ENCODE assay signal across 14 mouse cellular contexts in genomic region chr6:24097400-24097799, GRCm38 (mm10).
"Had no signal": no experiment of that assay in that cellular context is flagged by ENCODE, and none has a peak within 500 bp of the region (broad histone marks: within the 10 kb centered on the region; RNA-seq: fewer than 3 reads in every experiment).

No protein-coding gene starts in this region.

- DNase-seq: kidney, postnatal 10 days; kidney, postnatal 4 days; lung, adult 2 months; right cerebral cortex, adult 18-20 months; right cerebral cortex, postnatal 25 days; spleen, adult 18-20 months; thymus, adult 18-20 months; thymus, postnatal 14 days had no signal

- H3K27me3 ChIP-seq: liver, embryonic 15.5 days; midbrain, embryonic 13.5 days; neural tube, embryonic 15.5 days had no signal

- H3K4me1 ChIP-seq: limb, embryonic 10.5 days; liver, embryonic 15.5 days; neural tube, embryonic 15.5 days had no signal

- H3K4me3 ChIP-seq: layer of hippocampus, adult 2 months; limb, embryonic 10.5 days; liver, embryonic 15.5 days; midbrain, embryonic 13.5 days; neural tube, embryonic 15.5 days had no signal

- H3K9me3 ChIP-seq: limb, embryonic 10.5 days; liver, embryonic 15.5 days; midbrain, embryonic 13.5 days; neural tube, embryonic 15.5 days had no signal

- H3K36me3 ChIP-seq: limb, embryonic 10.5 days; liver, embryonic 15.5 days; midbrain, embryonic 13.5 days; neural tube, embryonic 15.5 days had no signal

- H3K27ac ChIP-seq: layer of hippocampus, adult 2 months; limb, embryonic 10.5 days; liver, embryonic 15.5 days; macrophage; midbrain, embryonic 13.5 days; neural tube, embryonic 15.5 days had no signal
